Mouse (Mus musculus): ENCODE data around the gene Zbtb12.
"Not testable (repeated sequence)": the region's sequence is repeated elsewhere in the genome, so short reads cannot be mapped to it uniquely, and the experiment has no call there.

Gene Zbtb12

GRCm38 (mm10) chr17:34879336-34879879 is at the start of gene Zbtb12:
TSS of gene Zbtb12 (plus strand) at chr17:34879483.
- no peak for DNase-seq (ENCODE audit: low spot score)

GRCm38 (mm10) chr17:34830776-34831175 is 48.5 kb upstream of the Zbtb12 start:
- not testable (repeated sequence) for DNase-seq (ENCODE audit: low spot score)

DNA sequence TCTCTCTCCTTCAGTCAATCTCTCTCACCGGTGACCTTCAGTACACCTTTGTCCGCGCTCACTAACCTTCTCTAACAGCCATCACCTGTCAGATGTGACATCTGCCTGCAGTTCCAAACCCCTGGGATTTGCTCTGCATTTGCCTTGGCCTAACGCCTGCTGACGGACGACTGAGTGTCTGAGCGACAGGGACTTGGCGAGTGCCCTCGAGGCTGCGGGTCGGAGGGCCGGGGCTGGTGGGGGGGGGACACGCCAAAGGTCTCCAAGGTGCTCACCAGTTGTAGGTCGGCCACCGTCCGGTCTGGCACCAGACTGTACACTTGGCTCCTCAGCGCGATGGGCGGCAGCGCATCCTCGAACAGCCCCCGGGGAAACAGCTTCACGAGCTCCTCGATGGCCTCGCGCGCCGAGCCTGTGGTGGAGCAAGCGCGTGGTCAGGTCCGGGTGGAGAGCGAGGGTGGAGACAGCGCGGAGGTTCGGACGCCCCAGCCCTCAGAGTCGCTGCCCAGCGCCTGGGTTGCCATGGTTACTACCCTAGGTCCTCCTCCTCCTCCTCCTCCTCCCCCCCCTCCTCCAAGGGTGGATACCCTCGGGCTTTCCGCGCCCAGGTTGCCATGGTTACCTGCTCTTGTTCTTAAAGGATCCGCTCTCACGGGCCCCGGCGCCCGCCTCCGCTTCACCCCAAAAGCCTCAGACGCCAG is 43.0 kb upstream of the Zbtb12 start:
- DNase-seq (ENCODE audit: low spot score) = no peak

- peak; percentile 93 for DNase-seq (ENCODE audit: low spot score)
These were observed 42.4 kb upstream of the Zbtb12 start, which contains the start of the genes Stk19 and Dxo for GRCm38 (mm10) chr17:34836856-34837221. TSS of gene Stk19 (minus strand) at chr17:34836945. TSS of gene Dxo (plus strand) at chr17:34837019.

DNA sequence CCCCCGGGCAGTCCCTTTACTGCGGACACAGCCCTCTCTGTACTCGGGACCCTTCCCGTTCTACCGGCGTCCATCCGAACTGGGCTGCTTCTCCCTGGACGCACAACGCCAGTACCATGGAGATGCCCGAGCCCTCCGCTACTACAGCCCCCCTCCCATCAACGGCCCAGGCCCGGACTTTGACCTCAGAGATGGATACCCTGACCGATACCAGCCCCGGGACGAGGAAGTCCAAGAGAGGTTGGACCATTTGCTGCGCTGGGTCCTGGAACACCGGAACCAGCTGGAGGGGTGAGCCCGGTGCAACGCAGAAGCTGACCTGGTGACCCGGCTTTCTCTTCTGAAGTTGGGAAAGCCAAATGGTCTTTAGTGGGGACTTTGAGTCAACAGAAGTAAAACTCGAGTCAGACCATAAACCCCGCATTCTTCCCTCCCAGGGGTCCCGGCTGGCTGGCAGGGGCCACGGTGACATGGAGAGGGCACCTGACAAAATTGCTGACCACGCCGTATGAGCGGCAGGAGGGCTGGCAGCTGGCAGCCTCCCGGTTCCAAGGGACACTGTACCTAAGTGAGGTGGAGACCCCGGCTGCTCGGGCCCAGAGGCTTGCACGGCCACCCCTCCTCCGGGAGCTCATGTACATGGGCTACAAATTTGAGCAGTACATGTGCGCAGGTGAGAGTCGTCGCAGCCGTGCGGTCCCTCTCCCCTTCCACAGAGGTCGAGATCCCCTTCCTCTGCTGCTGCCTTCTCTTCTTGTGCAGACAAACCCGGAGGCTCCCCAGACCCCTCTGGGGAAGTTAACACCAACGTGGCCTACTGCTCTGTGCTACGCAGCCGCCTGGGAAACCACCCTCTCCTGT is 41.6 kb upstream of the Zbtb12 start:
- DNase-seq (ENCODE audit: low spot score) = no peak

GRCm38 (mm10) chr17:34838785-34839184 is 40.5 kb upstream of the Zbtb12 start:
- no peak for DNase-seq (ENCODE audit: low spot score)

DNA sequence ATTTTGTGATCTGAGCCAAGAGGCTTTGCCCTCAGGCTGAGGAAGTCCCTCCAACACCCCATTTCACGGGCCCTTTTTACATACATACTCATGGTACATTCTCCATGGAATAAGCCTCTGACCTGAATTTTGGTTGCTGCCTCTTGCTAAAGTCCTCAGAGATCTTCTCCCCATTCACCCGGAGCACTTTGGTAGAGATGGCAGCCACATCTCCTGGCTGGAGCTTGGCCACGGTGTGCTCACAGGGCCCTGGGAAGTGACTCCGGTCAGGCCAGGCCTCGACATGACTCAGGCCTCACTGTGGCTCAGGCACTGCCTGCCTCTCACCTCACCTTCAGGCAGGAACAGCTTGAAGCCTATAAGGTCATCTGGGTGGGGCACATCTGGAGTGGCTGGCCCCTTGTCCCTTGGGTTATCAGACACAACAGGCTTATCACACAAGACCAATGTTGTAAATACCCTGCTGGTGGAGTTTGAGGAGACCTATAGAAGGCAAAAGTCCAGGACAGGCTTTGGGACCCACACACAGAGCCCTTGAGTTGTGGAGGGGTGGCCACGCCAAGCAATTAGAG is 38.5 kb upstream of the Zbtb12 start:
- no peak for DNase-seq (ENCODE audit: low spot score)

GRCm38 (mm10) chr17:34844884-34845283 is 34.4 kb upstream of the Zbtb12 start:
- DNase-seq (ENCODE audit: low spot score) = no peak

DNA sequence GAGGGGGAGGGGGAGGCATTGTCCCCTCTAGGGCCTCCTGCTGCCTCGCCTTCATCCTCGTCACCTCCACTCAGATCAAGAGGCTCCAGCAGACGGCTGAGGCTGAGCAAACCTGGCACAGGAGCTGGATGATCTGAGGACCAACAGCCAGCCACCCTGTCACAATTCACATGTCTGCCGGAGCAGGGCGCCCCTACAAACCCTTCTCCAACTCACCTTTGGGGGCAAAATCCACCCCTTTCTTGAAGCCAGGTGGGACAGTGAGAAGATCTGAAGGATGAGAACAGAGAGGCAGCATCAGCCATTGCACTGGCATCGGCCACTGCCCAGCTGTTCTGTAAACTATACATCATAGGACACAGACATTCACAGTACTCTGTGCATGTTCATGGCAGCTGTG is 32.1 kb upstream of the Zbtb12 start:
- DNase-seq (ENCODE audit: low spot score) = no peak

DNA sequence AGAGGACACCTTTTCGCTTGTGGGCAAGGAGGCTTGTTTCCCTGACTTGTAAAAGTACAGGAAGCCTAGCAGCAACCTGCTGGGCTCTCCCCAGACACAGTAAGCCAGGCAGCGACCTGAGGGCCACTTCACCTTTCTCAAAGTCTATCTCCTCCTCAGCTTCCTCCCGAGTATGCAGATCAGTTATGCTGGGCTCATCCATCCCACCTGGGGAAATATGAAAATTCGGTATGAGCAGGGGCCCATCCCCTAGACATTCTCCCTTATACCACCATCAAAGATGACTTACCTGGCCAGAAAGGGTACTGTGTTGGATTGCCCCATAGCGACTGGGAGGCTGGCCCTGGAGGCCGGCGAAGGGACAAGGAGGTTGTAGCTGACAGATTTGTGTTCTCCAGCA is 31.7 kb upstream of the Zbtb12 start:
- DNase-seq (ENCODE audit: low spot score) = no peak

DNA sequence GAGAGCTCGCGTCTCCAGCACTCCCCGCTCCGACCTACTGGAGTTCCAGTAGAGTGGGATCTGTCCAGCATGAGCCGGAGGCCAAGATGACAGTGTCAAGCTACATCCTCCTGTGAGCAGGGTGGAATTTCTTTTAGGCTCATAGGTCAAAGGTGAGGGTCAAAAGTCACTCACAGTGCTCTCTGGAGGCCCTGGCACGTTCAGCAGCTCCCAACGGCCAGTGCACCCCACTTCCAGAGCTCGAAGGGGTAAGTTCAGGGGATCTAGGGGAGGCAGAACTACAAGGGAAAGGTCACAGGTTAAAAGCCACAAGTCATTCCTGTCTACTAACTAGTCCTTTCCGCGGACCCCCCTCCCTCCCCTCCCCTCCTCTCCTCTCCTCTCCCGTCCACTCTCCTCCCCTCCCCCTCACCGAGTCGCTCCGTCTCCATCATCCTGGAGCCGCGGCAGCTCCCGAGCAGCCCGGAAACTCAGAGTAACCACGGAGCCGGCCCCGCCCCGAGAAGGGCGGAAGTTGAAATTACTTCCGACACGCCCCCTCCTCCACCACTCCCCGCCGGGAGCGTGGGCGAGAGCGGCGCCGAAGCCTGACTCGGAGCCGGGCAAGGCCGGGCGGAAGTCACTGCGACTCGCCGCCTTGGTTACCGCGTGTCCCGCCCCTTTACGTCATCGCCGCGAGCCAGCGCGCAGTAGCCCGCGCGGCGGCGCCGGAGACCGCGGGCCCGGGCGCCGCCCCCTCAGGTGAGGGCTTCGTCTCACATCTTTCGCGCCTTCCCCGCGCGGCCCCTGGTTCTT is 29.4 kb upstream of the Zbtb12 start, which contains the start of the genes Skiv2l and Nelfe:
Gene Skiv2l, minus strand, starts transcription at position 489 of the 795 bp plus-strand sequence.
Gene Nelfe, plus strand, starts transcription at position 670 of the 795 bp plus-strand sequence.
- DNase-seq (ENCODE audit: low spot score) = peak; percentile 87

DNA sequence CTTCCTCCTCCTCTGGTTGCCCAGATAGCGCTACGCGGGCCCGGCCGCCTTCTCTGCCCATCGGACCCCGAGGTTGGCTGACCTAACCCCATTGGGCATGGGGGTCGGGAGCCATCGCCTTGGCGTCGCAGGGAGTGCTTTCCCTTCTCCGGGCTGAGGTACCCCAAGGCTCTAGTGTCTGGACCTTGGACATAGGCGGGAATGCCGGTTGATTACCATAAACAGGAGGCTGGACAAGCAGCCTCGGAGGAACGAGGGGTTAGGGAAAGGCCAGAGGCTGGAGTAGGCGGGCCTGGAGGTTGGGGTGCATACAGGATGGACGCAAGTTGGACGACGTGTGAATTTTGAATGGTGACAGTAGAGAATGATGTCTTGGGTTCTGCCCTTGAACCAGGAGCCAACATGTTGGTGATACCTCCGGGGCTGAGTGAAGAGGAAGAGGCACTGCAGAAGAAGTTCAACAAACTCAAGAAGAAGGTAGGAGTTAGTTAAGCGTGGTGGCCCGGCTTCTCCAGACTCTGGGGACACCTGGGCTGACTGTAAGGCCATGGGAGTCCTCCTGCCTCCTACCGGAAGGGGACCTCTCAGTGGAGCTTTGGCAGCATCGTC is 28.7 kb upstream of the Zbtb12 start:
- DNase-seq (ENCODE audit: low spot score) = no peak

DNA sequence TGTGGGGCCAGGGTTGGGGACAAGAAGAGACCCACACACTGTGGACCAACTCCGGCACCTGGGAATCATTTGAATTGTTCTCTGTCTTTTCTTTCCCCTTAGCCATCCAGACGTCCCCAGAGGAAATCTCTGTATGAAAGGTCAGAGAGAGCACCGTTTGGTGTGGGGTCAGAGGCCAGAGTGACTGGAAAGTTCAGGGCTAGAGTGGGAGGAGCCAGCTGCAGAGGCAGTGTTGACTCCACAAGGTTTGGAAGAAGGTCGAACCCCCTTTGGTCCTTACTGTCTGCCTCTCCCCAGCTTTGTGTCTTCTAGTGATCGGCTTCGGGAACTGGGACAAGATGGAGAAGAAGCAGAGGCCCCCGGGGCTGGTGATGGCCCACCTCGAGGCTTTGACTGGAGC is 25.8 kb upstream of the Zbtb12 start:
- DNase-seq (ENCODE audit: low spot score) = no peak

GRCm38 (mm10) chr17:34854761-34855160 is 24.5 kb upstream of the Zbtb12 start:
- no peak for DNase-seq (ENCODE audit: low spot score)

DNA sequence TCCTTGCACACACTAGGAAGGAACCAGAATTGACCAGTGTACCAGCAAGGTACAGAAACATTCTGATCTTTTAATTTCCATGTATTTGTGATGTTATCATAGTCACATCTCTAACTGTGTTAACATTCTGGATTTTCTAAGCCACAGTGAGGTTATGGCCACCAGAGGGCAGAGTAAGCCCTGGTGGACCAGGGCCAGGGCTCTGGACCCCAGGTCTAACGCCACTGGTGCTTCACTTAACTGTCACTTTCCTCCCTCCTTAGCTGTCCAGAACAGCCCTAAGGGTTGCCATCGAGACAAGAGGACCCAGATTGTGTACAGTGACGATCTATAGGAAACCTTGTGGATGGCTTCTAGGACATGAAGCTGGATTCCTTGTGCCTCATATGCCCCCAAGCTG is 23.5 kb upstream of the Zbtb12 start:
- no peak for DNase-seq (ENCODE audit: low spot score)

DNA sequence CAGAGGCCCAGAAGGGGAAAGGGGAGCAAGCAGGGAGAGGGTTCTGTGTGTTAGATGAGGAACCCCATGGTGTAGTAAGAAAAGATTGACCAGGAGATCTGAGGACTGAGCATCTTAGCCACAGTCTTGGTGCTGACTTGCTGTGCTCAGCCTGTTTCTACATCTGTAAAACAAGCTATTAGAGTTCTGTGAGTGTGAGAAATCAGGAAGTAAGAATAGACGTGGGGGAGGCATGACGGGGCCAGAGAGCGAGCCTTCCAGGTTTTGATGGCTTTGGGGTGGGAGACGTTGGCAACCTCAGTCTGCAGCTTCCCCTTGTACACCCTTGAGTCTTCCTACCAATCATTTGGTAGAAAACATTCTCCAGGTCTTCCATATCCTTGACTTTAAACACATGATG is 20.6 kb upstream of the Zbtb12 start:
- DNase-seq (ENCODE audit: low spot score) = no peak

DNA sequence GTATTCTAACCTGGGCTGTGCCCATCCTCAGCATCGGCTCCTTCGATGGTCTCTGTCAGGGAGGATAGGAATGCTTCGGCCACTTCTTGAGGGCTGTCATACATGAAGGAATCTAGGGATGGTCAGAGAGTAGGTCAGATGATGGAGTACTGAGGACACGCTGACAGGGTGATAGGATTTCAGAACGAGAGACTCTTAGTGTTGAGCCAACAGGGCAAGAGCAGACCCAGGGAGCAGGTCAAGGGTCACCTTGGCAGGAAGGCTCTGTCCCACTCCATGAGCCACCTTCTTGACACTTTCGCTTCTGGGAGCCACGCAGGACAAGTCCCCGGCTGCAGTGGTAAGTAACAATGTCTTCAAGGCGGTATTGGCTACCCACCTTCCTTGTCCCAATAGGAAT is 18.8 kb upstream of the Zbtb12 start:
- DNase-seq (ENCODE audit: low spot score) = no peak

DNA sequence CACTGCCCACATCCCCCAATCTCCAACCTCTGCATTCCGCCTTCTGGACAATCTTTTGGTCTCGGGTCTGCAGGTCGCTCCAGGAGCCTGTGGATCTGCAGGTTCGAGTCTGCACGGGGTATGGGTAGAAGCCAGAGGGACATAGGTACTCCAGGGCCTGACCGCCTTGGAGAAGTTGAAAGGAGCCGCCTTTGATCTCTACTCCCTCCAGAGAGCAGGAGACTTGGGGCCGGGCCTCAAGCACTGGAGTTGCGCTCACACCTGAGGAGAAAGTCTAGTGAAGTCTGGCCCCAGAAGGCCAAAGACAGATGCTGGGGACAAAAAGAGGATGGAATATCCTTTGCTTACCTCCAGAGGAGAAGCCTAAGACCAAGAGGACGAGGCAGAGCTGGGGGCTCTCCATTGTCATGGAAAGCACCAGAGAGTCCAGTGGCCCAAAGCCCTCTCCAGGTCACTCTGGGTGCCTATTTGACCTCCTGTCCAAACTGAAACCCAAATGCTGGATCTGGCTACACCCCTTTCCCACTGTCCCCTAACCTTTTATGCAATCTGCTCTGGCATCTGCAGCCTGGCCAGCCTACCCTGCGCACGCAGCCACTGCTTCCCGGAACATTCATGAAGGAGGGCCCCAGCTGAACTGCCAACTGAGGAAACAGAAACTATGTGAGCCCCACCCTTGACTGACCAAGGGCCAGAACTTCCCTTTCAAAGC is 17.4 kb upstream of the Zbtb12 start:
- DNase-seq (ENCODE audit: low spot score) = no peak

GRCm38 (mm10) chr17:34862416-34863081 is 16.7 kb upstream of the Zbtb12 start, which contains the start of gene Cfb:
TSS of gene Cfb (minus strand) at chr17:34862518.
- DNase-seq (ENCODE audit: low spot score) = no peak

DNA sequence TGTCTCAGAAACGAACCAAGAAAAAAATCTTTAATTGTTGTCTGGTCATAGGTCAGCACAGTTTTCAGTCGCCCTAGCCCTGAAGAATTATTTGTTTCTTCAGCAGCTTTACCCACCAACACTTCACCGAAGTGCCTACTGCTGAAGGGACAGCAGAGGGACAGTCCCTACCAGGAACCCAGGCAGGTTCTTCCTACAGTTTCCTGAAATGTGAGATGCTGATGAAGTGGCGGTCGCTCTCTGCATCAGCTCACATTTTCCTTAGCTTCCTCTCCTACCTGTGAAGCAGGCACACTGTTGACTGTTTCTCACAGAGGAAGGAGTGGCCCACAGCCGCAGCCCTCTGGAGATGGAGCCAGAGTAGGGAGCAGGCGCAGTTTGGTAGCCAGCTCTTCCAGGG is 13.3 kb upstream of the Zbtb12 start:
- DNase-seq (ENCODE audit: low spot score) = no peak
